Mouse (Mus musculus): ENCODE data around the gene Ank2.

The Ank2 gene

DNA sequence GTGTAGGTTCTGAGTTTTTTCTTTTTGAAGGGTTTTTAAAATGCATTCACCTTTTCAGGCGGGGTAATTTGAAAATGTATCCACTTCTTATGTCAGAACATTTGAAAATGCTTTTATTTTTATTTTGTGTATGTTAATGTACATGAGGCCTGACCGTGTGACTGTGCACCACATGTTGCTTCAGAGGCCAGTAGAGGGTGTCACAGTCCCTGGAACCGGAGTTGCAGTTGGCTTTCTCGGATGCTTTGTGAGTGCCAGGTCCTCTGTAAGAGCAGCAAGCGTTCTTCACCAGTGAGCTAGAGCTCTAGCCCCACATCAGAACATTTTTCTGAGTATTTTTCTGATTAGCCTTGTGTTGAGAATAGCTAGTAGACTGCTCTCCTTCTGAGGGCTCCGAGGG, 484.0 kb downstream of the Ank2 start:
- no peak for DNase-seq

DNA sequence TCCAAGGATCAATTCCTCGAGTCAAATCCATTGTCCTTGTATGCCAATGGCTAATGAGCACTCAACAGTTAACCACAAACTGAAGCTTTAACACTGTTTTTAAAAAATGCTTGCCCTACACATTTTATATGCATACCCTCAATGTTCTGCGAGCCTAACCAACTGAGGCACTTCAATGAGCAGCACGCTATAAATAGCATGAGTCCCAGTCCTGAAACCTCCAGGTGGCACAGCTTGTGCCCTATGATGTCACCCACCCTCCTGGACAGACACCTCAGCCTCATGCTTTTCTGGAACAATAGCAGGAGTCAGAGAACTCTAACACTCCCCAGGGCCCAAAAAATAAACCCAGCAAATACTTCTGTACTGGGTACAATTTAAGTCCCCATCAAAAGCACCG, 485.2 kb downstream of the Ank2 start:
- no peak for DNase-seq

DNA sequence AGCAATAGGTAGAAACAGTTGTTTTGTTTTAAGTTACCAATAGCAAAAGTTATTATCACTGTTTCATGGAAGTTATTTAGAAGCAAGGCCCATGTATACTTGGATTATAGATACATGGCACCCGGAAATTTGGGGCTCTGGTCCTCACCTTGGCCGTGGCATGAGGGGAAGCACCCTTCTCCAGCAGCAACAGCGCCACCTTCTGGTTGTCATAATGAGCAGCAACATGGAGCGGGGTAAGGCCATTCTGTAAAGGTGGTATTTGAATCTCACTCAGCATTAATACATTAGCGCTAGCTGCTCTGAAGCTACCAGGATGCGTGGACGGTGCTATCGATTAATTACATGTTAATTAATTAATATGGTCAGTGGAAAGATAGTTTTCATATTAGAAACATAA, 486.6 kb downstream of the Ank2 start:
- DNase-seq = peak; percentile 28 to 48

DNA sequence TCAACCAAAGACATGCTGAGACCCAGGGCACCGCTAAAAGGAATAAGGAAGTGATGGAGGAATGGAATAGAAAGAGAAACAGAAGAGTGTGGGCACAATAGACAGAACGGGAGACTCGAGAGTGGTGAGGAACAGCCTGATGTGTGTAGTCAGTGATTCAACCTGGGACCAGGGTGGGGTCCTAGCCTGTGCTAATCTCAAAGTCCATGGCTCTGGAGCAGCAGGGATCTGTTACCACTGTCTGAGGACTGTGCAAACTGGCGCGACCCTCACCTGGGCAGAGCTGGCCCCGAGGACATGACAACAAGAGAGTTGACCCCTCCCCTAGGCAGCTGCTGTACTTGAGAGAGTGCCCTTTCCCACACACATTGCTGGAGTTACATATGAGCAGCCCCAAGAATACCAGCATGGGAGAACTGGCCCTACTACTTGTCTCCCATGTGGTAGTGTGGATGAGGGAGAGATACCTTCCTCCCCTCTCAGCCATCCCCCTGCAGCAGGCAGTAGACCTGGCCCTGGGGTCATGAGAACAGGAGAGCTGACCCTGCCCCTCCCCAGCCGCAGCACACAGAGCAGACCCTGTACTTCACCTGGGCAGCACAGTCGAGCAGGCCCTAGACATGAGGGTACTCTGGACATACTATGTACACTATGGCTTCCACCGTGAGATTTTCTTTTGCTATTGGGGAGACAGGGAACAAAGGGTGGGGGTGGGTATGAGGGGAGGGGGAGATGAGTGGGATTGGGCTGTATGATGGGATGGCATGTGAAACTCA, 493.1 kb downstream of the Ank2 start:
- no peak for DNase-seq

DNA sequence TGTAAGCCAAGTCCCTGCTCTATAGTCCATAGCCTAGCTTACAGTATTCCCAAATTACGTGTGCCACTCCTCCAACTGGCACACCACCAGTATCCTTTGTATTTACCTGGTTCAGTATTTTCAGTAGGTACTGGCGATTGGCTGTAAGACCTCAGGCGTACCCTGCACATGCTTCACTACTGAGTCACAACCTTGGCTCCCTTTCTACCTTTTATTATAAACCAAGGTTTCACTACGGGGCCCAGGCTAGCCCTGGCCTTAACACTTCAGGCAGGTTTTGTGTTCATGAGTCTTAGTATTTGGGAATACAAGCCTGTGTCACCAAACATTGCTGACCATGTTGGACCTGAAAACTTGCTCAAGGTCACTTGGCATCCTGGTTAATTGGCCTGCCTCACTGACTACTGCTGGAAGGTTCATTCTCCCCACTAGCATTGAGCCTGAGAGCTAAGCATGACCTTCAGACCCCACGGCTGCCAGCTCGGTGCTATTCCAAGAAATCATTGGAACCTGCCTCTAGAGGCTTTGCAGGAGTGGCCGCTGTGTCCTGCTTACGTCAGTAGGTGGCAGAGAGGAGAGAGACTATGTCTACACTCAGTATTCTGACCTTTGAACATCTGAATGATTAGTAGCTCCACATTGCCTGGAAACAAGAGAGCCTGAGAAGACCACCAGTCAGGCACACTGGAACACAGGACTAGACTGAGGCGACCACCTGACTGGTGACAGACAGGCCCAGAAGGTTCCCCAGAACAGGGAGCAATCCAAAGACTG, 494.1 kb downstream of the Ank2 start:
- DNase-seq = peak; percentile 19 to 57

DNA sequence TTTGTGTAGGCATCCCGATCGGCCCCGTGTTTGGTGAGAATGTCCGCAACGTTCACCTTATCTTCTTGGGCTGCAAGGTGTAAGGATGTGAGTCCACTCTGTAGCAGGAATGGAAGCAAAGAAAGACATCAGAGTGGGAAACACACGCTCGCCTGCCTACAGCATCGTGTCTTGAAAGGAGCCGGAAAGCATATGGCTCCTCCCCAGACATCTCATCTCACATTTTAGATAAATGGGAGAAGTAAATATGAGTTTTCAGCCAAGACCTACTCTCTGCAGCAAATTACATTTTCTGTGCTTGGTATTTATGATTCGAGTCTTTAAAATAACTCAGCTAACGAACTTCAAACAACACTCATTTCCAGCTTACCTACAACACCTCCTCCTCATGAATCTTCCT, 495.2 kb downstream of the Ank2 start:
- DNase-seq = no peak

DNA sequence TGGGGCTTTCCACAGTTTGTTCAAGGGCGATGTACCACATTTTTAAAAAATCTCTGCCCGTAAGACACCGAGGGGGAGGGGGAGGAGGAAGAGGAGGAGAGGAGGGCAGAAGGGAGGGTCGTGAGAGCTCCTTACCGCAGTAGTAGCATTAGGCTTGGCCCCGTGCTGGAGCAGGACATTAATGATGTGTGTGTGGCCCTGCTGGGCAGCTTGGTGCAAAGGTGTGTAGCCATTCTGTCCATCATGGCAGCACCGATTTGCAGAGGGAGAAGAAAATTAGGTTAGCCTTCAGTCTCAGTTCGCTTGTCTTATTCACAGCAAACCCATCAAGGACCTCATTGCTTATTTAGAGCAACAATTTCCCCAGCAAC, 500.4 kb downstream of the Ank2 start:
- no peak for DNase-seq

DNA sequence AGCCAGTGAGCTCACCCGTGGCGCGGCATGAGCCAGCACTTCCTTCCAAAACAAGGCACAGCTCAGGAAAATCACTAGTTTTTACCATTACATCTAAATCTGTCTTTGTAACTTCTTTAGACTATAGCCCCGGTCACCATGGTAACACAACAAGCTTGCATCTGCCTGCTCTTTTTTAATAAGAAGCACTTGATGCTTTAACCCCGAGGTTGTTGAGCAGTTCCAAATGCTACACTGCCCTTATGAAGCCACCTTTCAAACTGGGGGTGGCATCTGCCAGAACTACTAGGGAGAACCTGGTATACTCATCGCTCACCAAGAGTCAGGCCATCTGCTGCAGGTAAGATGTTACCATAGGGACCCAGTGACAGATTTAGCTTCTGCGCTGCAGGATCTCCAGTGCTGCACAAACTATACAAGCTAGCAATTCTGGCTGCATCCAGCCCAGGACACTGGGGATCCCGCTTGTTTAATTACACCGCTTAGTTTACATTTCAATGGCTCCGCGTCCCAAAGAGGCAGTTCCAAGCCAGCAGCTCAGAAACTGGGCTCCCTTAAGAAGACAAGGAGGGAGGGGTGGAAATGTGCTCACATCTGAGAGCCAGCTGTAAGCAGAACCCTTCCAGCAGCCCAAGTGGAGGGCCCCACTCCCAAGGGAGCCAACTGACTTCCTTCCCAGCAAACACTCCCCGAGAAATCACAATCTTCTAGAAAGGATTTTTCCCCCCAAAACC, 501.0 kb downstream of the Ank2 start:
- DNase-seq = peak in 1 of 2 experiments; percentile 12

DNA sequence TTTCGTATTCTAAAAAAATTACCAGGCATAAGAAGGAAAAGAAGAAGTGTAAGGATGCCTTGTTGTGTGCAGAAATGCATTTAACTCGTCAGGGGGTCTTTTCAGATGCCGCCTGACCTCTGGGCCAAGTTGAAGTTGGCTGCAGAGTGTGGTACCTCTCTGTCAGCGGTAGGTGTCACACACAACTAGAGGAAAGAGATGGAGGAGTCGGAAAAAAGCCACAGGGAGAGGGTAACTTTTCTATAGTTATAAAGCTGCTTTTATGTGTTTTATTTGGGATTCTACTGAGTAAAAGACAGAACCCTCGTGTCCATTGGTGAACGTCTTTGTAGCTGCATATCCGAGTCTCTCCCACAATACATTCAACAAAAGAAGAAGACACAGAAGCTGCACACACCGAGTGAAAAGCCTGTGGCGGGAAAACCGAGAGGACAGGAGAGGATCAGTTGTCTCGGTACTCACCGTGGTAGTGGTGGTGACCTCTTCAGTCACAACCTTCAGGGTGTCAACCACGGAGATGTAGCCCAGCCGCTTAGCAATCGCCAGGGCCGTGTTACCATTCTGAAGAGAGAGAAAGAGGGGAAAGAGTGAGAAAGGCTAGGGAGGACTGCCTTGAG, 501.7 kb downstream of the Ank2 start:
- no peak for DNase-seq

DNA sequence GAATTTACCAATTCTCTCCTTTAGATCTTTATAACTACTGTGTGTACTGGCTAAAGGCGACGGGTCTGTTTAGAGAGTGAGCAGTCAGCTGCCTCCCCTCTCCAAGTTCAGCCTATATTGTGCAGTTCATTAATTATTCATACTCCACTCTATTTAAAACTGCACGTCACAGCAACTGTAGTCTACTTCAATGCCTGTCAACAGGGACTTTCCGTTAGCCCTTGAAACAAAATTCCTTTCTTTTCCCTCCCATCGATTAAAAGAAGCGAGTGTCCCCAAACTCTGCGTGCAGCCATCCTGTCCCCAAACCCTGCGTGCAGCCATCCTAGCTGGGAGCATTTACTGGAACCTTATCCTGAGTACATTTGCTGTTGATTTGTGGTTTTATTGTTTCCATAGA, 502.4 kb downstream of the Ank2 start:
- DNase-seq = no peak

DNA sequence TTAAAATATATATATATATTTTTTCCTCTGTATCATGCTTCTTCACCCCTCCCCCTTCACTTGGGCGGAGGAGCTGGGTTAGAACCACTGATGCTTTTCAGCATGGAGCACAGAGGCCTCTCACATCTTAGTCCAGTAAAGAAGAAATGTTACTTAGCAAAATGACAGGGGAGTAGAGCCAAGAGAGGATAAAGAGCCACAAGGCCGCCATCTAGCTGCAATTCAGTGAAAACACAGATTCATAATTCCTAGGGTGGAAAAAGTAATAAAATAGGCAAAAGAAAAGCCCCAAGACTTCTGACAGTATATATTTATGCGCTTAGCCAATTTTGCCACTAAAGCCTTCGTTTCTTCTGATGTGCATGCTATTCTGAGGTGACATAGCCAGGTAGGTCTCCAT, 503.2 kb downstream of the Ank2 start:
- no peak for DNase-seq

DNA sequence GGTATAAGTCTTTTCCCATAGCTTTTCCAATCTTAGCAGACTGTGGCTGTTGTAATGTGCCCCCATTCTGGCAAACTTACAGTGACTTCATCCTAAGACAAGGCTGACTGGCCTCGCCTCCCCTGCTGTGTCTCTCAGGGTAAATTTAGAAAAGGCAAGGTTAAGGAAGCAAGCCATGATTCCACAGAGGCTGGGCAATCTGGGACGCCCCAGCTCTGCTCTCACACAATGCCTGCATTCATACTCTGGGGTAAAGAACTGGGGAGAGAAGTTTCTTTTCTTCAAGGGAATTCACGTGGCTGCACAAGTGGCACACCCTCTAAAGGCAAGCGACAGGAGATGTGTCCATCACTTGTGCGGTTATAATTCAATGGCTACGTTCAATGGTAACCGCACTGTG, 505.0 kb downstream of the Ank2 start:
- DNase-seq = no peak

DNA sequence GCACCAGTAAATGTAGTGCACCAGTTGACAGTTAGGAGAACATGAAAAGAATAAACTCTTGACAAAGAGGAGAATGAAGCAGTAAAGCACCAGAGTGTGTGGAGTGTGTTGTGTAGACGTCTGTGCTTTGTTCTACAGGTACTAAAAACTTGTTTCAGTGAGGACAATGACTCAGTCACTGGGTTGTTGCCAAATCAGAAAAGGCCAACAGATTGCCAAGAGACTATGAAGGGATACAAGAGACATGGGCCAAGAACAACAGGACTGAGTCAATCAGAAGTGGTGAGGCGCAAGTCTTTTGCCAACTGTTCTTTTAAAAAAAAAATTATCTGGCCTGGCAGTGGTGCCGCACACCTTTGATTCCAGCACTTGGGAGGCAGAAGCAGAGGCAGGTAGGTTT, 509.2 kb downstream of the Ank2 start:
- DNase-seq = no peak

DNA sequence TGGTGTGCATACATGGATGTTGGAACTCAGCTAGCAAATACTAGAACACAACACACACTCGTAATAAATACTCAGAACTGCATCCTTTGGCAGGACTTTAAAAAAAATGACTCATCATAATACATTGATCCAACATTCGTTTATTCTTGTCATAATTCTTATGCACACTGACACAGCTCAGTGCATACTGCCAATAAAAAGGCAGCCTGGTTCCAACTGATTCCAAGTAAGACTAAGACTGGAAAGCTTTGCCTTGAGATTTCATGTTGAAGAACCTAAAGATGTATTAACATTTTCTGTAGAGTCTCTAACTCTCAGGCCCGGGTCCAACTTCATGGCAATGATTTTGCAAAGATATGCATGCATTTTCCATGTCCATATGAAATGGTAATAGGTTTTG, 512.5 kb downstream of the Ank2 start:
- no peak for DNase-seq

DNA sequence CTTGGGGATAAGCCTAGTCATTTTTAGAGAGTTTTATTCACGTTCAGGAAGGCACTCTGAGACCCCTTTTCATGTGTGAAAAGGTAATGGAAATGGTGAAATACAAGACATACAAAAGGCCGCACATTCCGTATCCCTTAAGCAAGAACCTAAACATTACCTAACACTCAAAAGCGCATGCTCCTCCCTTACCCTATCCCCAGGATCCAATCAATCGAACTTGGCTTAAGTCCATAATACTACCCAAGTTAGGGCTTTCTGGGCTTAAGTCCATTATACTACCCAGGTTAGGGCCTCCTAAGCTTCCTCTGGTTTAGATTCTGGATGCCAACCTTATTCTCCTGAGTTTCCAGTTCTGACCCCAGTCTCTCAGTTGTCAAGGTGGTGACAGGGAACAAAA, 516.3 kb downstream of the Ank2 start:
- no peak for DNase-seq

DNA sequence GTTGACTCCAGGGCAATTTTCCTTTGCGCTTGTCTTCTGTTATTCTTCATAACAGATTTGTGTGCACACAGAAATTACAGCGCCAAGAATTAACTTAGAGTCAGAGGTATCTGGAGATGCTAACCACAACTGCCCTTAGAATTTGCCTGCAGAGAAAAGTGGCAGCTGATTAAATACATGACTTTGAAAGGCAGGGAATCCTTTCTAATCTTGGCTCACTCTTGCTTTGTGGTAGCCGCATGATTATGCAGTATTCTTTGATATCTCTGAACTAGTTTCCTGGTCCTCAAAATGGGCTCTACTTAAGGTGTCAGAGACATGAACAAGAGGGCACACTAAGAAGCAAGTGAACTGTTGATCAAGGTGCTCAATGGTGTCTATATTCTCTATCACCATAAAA, 518.0 kb downstream of the Ank2 start:
- no peak for DNase-seq

DNA sequence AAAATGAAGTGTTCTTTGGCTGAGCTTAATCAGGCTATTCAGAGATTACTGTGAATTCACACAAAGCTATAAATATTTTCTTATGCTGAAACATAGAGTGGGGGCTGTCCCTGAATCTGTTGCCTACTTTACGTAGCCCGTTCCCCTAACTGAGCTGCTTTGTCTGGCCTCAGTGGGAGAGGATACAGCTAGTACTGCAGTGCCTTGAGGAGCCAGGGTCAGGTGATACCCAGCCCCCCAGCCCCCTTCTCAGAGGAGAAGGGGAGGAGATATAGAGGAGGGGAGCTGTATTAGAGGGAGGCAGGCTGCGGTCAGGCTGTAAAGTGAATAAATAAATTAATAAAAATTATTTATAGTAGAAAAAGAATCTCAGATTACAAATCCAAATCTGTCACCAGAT, 519.5 kb downstream of the Ank2 start:
- DNase-seq = no peak

DNA sequence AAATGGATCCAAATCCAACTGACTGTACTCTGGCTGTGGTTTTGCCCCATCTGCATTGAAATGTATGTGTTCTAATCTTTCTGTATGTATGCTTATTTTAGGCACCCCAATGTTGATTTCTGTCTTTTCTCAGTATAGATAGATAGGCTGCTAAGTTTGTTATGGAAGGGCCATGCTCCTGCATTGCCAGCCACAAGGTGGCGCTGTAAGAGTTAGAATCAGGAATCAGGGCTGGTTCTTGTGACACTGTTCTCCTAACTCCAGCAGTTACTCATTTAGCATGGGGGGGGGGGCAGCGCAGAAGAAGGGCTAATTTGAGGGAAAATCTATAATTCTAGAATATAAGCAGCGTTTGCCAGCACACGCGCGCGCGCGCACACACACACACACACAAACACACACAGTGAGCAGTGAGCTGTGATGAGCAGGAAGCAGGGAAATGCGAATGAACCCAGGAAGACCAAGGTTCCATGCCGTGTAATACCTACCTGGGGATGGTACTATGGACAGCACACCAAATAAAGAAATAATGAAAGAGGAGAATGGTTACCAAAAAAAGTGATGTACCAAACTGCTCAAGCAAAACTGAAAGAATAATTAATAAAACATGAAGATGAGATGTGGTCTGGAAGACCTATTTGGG, 520.3 kb downstream of the Ank2 start:
- peak; percentile 57 to 75 for DNase-seq

DNA sequence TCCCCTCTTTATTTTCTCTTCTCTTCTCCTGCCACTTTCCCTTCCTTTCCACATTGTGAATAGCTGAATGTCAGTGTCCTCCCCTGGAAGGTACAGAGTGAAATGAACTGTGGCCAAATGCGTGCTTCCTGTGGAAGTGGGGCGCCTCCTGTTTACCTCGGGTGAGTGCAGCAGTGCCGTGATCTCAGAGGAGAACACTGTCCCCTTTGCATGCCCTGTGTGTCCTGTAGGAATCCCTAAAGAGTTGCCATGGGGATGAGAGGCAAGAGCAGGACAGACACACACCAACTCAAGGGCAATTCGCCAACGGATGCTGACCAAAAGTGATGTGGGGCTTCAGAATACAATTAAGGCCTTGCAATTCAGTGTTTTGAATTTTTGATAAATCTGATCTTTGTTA, 521.8 kb downstream of the Ank2 start:
- no peak for DNase-seq

DNA sequence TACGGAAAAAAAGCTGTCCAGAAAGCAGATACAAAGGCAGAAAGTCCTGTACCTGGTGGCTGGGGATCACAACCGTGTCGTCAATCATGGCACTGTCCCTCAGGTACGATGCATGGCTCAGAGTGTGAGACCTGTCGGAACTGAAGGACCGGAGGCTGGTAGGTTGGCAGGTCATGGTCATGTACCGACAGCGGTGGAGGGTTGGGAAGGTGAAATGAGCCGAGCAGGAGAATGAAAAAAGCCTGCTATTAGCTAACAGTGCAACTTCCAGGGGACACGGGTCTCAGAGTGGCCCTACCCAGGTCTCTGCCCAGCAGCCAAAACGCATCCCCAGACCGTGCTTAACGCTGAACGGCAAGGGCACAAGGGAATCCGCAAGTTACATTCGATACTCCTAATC, 522.4 kb downstream of the Ank2 start:
- DNase-seq = no peak

DNA sequence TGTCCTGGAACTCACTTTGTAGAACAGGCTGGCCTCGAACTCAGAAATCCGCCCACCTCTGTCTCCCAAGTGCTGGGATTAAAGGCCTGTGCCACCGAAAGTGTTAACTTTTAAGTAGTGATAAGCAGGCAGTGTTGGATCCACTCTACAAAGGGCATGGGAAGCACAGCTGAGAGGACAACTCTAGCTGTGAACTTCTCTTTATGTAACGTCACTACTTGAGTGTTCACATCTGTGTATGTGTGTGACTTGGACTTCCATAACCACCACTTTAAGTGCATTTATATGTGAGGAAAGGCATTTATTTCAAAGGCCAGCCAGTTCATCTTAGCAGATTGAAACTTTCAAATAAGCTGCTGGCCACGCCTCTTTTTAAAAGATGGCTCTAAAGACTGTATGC, 523.7 kb downstream of the Ank2 start:
- no peak for DNase-seq

DNA sequence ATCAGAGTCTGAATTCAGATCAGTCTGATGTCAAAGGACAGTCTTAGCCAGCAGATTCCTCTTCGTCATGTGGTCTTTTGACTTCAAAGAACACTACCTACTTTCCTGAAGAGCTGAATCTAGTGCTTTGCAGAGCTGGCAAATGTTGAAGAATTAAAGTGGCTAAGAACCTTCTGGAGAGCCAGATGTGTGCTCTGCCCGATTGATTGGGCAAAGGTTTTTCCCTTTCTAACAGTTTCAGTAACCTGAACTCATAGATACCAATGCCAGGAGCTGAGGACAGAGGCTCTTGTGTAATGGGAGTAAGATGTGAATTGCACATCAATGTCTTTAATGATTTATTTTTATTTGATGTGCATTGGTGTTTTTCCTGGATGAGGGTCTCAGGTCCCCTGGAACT, 525.6 kb downstream of the Ank2 start:
- no peak for DNase-seq

DNA sequence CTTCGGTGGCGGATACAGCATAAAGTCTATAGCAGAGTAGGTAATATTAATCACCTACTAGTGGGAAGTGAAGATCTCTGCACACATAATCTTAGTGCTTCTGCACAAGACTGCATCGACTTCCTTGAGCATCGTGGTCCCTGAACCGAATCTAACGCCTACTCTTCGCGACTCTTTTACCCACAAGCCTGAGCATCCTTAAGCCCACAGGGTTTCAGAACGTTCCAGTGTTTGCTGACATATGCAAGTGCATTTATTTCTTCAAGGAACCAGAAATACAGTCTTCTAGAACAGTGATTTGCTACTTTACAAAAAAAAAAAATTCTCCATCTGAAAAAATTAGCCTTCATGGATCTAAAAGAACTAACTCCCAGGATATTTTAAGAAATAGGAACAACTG, 527.6 kb downstream of the Ank2 start:
- DNase-seq = no peak
